Mouse (Mus musculus) hindbrain, embryonic 11.5 days (tissue): Measurements from ENCODE around the gene Ppp1r17. TPM values are rescaled to one million over a fixed set of nuclear protein-coding genes. Genes with fewer than 3 reads are reported as not detected.

Experiments used
- ATAC-seq: fragments of 200-750 bp; cut with Nextera tagmentation; 2 replicates; pipeline ENCODE4 v1.8.0; 2017; ENCODE audit warnings: mild to moderate bottlenecking, moderate TSS enrichment, moderate library complexity; ENCODE audit not compliant: low FRiP score
- DNase-seq: peaks from one replicate; pipeline ENCODE4 v3.0.0-alpha.2; 2015; ENCODE audit warnings: low spot score
- H3K27ac ChIP-seq: fragments of 300-500 bp; sonication (generic); 2 replicates; pipeline ENCODE4 v1.5.1; 2014; ENCODE audit warnings: mild to moderate bottlenecking, low read depth, low read length
- H3K27me3 ChIP-seq: fragments of 300-500 bp; sonication (generic); 2 replicates; pipeline ENCODE4 v1.6.1; 2014; ENCODE audit warnings: mild to moderate bottlenecking, low read length, moderate library complexity, mixed read lengths; ENCODE audit not compliant: control insufficient read depth, insufficient read depth
- H3K36me3 ChIP-seq: fragments of 300-500 bp; sonication (generic); 2 replicates; pipeline ENCODE4 v1.6.1; 2014; ENCODE audit warnings: mild to moderate bottlenecking, low read length, moderate library complexity, mixed read lengths; ENCODE audit not compliant: control insufficient read depth, insufficient read depth
- H3K4me1 ChIP-seq: fragments of 300-500 bp; sonication (generic); replicated peaks from 2 replicates; pipeline ENCODE4 v1.6.1; 2014; ENCODE audit warnings: low read length, mixed read lengths; ENCODE audit not compliant: control insufficient read depth, insufficient read depth
- H3K4me2 ChIP-seq: fragments of 300-500 bp; sonication (generic); replicated peaks from 2 replicates; pipeline ENCODE4 v1.6.1; 2014; ENCODE audit warnings: mild to moderate bottlenecking, low read depth, low read length
- H3K4me3 ChIP-seq: fragments of 300-500 bp; sonication (generic); 2 replicates; pipeline ENCODE4 v1.5.1; 2014; ENCODE audit warnings: low read depth, low read length
- H3K9ac ChIP-seq: fragments of 300-500 bp; sonication (generic); 2 replicates; pipeline ENCODE4 v1.6.1; 2014; ENCODE audit warnings: low read depth, low read length
- H3K9me3 ChIP-seq: fragments of 300-500 bp; sonication (generic); 2 replicates; pipeline ENCODE4 v1.6.1; 2016; ENCODE audit warnings: low read length; ENCODE audit not compliant: control insufficient read depth
- WGBS: fragments of 180-500 bp; shearing (Covaris S2); extraction: QIAGEN DNeasy Blood & Tissue Kit; methylation state at CpG from one replicate; pipeline ENCODE4 v1.1.7; 2014; 5-methylcytosine and 5-hydroxymethylcytosine counted together
- polyA plus RNA-seq: library from polyadenylated mRNA; unstranded; fragments of >200 nt; fragmentation: Nextera tagmentation; extraction: Ambion mirVana; gene quantifications from 2 replicates; pipeline ENCODE4 v1.2.1, GENCODE M21; 2014

Gene Ppp1r17
- 26.5 and 33.2 TPM in 2 replicates for polyA plus RNA-seq

GRCm38 (mm10) chr6:56017291-56017994 lies at the start of gene Ppp1r17:
Gene Ppp1r17, plus strand, starts transcription at chr6:56017497.
- Histone ChIP-seq H3K4me3 (0 out of 2 replicates have a peak within 1 kb of the TSS, but pooled peaks have one; percentile 10), H3K9ac (0 out of 2 replicates have a peak within 1 kb of the TSS, but pooled peaks have one; percentile 0), H3K9me3 (no peaks in the 10 kb centered on the region), H3K4me1 (peaks cover 2% of the 10 kb centered on the region; the same call in 1 of the 2 replicates), H3K27me3 (no peaks in the 10 kb centered on the region), H3K4me2 (peak within 1 kb of the TSS; percentile 22), H3K36me3 (no peaks in the 10 kb centered on the region), H3K27ac (no peak within 1 kb of the TSS)
- WGBS, result 43% methylated on average over 16 of the region's 16 CpGs
- peak; percentile 77 for DNase-seq
- ATAC-seq, result peak; percentile 93

- H3K9me3 ChIP-seq, result no peaks in the 10 kb centered on the region
- no peak overlapping the region for H3K4me2 ChIP-seq
- ATAC-seq, result peak; percentile 71
- DNase-seq, result peak; percentile 49
- no peaks in the 10 kb centered on the region for H3K36me3 ChIP-seq
- no peak overlapping the region for H3K4me3 ChIP-seq
- no peak overlapping the region for H3K9ac ChIP-seq
- H3K27me3 ChIP-seq, result no peaks in the 10 kb centered on the region
- no peak overlapping the region for H3K27ac ChIP-seq
- no peaks in the 10 kb centered on the region for H3K4me1 ChIP-seq
Measured at GRCm38 (mm10) chr6:55972998-55973397, 44.3 kb upstream of the Ppp1r17 start.

- Histone ChIP-seq H3K4me3 (no peak overlapping the region), H3K27ac (no peak overlapping the region), H3K9ac (no peak overlapping the region), H3K36me3 (no peaks in the 10 kb centered on the region), H3K27me3 (no peaks in the 10 kb centered on the region), H3K4me1 (no peaks in the 10 kb centered on the region), H3K9me3 (no peaks in the 10 kb centered on the region), H3K4me2 (no peak overlapping the region)
- DNase-seq (no peak), ATAC-seq (no peak)
- 82% methylated on average over 2 of the region's 2 CpGs for WGBS
Measured at GRCm38 (mm10) chr6:55979766-55980165, 37.5 kb upstream of the Ppp1r17 start.

- Histone ChIP-seq H3K4me2 (no peak overlapping the region), H3K4me1 (no peaks in the 10 kb centered on the region), H3K27ac (no peak overlapping the region), H3K4me3 (no peak overlapping the region), H3K9ac (no peak overlapping the region), H3K36me3 (no peaks in the 10 kb centered on the region), H3K9me3 (no peaks in the 10 kb centered on the region), H3K27me3 (no peaks in the 10 kb centered on the region)
- DNase-seq (no peak), ATAC-seq (no peak)
- WGBS, result 80% methylated on average over 4 of the region's 4 CpGs
Measured at GRCm38 (mm10) chr6:56008711-56009110, 8.6 kb upstream of the Ppp1r17 start.

GRCm38 (mm10) chr6:56012384-56012783 lies 4.9 kb upstream of the Ppp1r17 start:
- 69% methylated on average over 5 of the region's 5 CpGs for WGBS
- Histone ChIP-seq H3K27ac (no peak overlapping the region), H3K36me3 (no peaks in the 10 kb centered on the region), H3K27me3 (no peaks in the 10 kb centered on the region), H3K9ac (no peak overlapping the region), H3K9me3 (no peaks in the 10 kb centered on the region), H3K4me3 (no peak overlapping the region), H3K4me1 (peaks cover 2% of the 10 kb centered on the region; the same call in 1 of the 2 replicates), H3K4me2 (no peak overlapping the region)
- ATAC-seq, result no peak
- no peak for DNase-seq

GRCm38 (mm10) chr6:56019632-56020031 lies 2.3 kb downstream of the Ppp1r17 start:
- Histone ChIP-seq H3K9me3 (no peaks in the 10 kb centered on the region), H3K4me1 (peaks cover 2% of the 10 kb centered on the region; the same call in 1 of the 2 replicates), H3K4me2 (no peak overlapping the region), H3K27ac (no peak overlapping the region), H3K36me3 (no peaks in the 10 kb centered on the region), H3K4me3 (no peak overlapping the region), H3K9ac (no peak overlapping the region), H3K27me3 (no peaks in the 10 kb centered on the region)
- no peak for ATAC-seq
- WGBS, result 44% methylated on average over 2 of the region's 2 CpGs
- DNase-seq, result no peak

GRCm38 (mm10) chr6:56025533-56025932 lies 8.2 kb downstream of the Ppp1r17 start:
- no peak overlapping the region for H3K4me2 ChIP-seq
- no peaks in the 10 kb centered on the region for H3K9me3 ChIP-seq
- 77% methylated on average over 2 of the region's 2 CpGs for WGBS
- no peaks in the 10 kb centered on the region for H3K27me3 ChIP-seq
- no peak overlapping the region for H3K27ac ChIP-seq
- no peak for ATAC-seq
- H3K36me3 ChIP-seq, result no peaks in the 10 kb centered on the region
- H3K4me3 ChIP-seq, result no peak overlapping the region
- no peaks in the 10 kb centered on the region for H3K4me1 ChIP-seq
- H3K9ac ChIP-seq, result no peak overlapping the region
- DNase-seq, result no peak

GRCm38 (mm10) chr6:56027318-56027717 lies 10.0 kb downstream of the Ppp1r17 start:
- Histone ChIP-seq H3K4me3 (no peak overlapping the region), H3K4me1 (no peaks in the 10 kb centered on the region), H3K4me2 (no peak overlapping the region), H3K36me3 (no peaks in the 10 kb centered on the region), H3K9ac (no peak overlapping the region), H3K27ac (no peak overlapping the region), H3K9me3 (no peaks in the 10 kb centered on the region), H3K27me3 (no peaks in the 10 kb centered on the region)
- ATAC-seq (no peak), DNase-seq (no peak)
- WGBS, result 85% methylated on average over 6 of the region's 6 CpGs

- no peak overlapping the region for H3K27ac ChIP-seq
- DNase-seq, result no peak
- no peaks in the 10 kb centered on the region for H3K9me3 ChIP-seq
- ATAC-seq, result no peak
- 93% methylated on average over 5 of the region's 5 CpGs for WGBS
- H3K4me1 ChIP-seq, result no peaks in the 10 kb centered on the region
- no peak overlapping the region for H3K4me3 ChIP-seq
- H3K36me3 ChIP-seq, result no peaks in the 10 kb centered on the region
- no peak overlapping the region for H3K9ac ChIP-seq
- H3K27me3 ChIP-seq, result no peaks in the 10 kb centered on the region
- H3K4me2 ChIP-seq, result no peak overlapping the region
Measured at GRCm38 (mm10) chr6:56027966-56028365, 10.7 kb downstream of the Ppp1r17 start.
